Mouse (Mus musculus): ENCODE data around the gene Gm49340. TPM values are rescaled to one million over a fixed set of nuclear protein-coding genes. Genes with fewer than 3 reads are reported as not detected.
"Not testable (repeated sequence)": the region's sequence is repeated elsewhere in the genome, so short reads cannot be mapped to it uniquely, and the experiment has no call there.

Gm49340 gene
- total RNA-seq (2017) = not detected in 2 replicates

DNA sequence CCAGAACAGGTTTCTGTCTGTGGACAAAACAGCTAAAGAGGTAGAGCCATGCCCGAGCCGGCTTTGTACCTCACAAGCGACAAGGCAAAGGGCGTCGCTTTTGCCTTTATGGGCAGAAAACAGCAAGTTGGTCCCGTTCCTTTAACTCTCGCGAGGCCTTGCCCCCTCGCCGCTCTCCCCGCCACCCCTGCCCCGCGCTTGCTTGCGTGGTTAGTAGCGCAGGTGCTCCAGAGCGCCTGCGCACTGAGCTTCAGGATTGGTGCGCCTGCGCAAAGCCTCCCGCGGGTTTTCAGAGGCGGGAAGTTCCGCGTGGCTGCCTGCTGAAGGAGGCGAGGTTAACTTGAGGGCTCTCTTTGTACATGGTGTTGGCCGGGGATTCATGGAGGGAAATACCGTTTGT is at the start of gene Gm49340, which contains the start of the genes Aspa and Spata22:
TSS of gene Gm49340 (plus strand) at position 300 of the 400 bp plus-strand sequence.
TSS of gene Aspa (minus strand) at position 155 of the 400 bp plus-strand sequence.
TSS of gene Spata22 (plus strand) at position 300 of the 400 bp plus-strand sequence.
- ATAC-seq (replicated peaks in 1 of 2; ENCODE audit: insufficient read depth in 1 of 2, low FRiP score in 2 of 2, low TSS enrichment in 1 of 2, low read depth in 1 of 2, poor library complexity in 2 of 2, severe bottlenecking in 2 of 2) = no peak

- ATAC-seq (replicated peaks in 1 of 2; ENCODE audit: insufficient read depth in 1 of 2, low FRiP score in 2 of 2, low TSS enrichment in 1 of 2, low read depth in 1 of 2, poor library complexity in 2 of 2, severe bottlenecking in 2 of 2) = no peak
Measured at GRCm38 (mm10) chr11:73280710-73281109, 48.8 kb upstream of the Gm49340 start.

GRCm38 (mm10) chr11:73281528-73282027 is 48.0 kb upstream of the Gm49340 start:
- peak; percentile 82 to 90 for ATAC-seq (replicated peaks in 1 of 2; ENCODE audit: insufficient read depth in 1 of 2, low FRiP score in 2 of 2, low TSS enrichment in 1 of 2, low read depth in 1 of 2, poor library complexity in 2 of 2, severe bottlenecking in 2 of 2)

- no peak for ATAC-seq (replicated peaks in 1 of 2; ENCODE audit: insufficient read depth in 1 of 2, low FRiP score in 2 of 2, low TSS enrichment in 1 of 2, low read depth in 1 of 2, poor library complexity in 2 of 2, severe bottlenecking in 2 of 2)
Measured at GRCm38 (mm10) chr11:73283369-73283768, 46.2 kb upstream of the Gm49340 start.

DNA sequence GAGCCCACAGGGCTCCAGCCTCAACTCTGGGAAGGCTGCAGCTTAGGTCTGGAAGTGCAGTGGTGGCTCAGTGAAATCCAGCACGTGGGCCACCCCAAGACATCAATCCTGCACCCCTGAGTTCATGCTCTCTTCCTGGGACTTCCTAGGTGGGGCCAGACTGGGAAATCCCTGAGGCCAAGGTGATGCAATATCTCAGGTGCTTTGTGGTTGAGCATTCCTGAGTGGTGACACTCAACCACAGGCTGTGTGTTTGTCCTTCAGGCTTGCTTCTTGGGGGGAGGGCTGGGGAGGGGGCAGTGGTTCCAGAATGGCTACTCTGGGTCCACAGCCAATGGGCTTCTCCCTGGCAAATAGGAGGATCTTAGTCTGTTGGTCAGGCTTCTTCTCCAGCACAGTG is 45.6 kb upstream of the Gm49340 start:
- no peak for ATAC-seq (replicated peaks in 1 of 2; ENCODE audit: insufficient read depth in 1 of 2, low FRiP score in 2 of 2, low TSS enrichment in 1 of 2, low read depth in 1 of 2, poor library complexity in 2 of 2, severe bottlenecking in 2 of 2)

GRCm38 (mm10) chr11:73284351-73284750 is 45.2 kb upstream of the Gm49340 start:
- no peak for ATAC-seq (replicated peaks in 1 of 2; ENCODE audit: insufficient read depth in 1 of 2, low FRiP score in 2 of 2, low TSS enrichment in 1 of 2, low read depth in 1 of 2, poor library complexity in 2 of 2, severe bottlenecking in 2 of 2)

- no peak for ATAC-seq (replicated peaks in 1 of 2; ENCODE audit: insufficient read depth in 1 of 2, low FRiP score in 2 of 2, low TSS enrichment in 1 of 2, low read depth in 1 of 2, poor library complexity in 2 of 2, severe bottlenecking in 2 of 2)
Measured at GRCm38 (mm10) chr11:73289621-73290020, 39.9 kb upstream of the Gm49340 start.

DNA sequence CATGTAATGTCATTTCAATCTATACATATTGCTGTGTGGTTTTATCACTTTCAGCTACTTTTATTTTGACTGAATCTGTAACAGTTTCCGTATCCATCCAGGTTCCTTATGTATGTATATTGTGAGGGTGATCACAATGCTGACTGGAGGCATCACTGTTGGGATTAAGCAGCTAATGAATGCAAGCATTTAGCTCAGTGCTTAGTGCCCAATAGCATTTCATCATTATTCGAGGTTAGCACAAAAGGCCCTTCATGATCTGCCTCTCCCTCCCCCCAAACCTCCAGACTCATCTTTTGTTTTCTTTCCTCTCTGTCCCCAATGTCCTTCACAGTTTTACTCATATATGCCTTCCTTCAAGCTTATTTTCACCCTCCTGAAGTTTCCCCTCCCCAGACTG is 26.4 kb upstream of the Gm49340 start:
- ATAC-seq (replicated peaks in 1 of 2; ENCODE audit: insufficient read depth in 1 of 2, low FRiP score in 2 of 2, low TSS enrichment in 1 of 2, low read depth in 1 of 2, poor library complexity in 2 of 2, severe bottlenecking in 2 of 2) = no peak

GRCm38 (mm10) chr11:73315961-73316360 is 13.6 kb upstream of the Gm49340 start:
- ATAC-seq (replicated peaks in 1 of 2; ENCODE audit: insufficient read depth in 1 of 2, low FRiP score in 2 of 2, low TSS enrichment in 1 of 2, low read depth in 1 of 2, poor library complexity in 2 of 2, severe bottlenecking in 2 of 2) = no peak

- not testable (repeated sequence) for ATAC-seq (replicated peaks in 1 of 2; ENCODE audit: insufficient read depth in 1 of 2, low FRiP score in 2 of 2, low TSS enrichment in 1 of 2, low read depth in 1 of 2, poor library complexity in 2 of 2, severe bottlenecking in 2 of 2)
Measured at GRCm38 (mm10) chr11:73318581-73318980, 11.0 kb upstream of the Gm49340 start.

GRCm38 (mm10) chr11:73321064-73321463 is 8.5 kb upstream of the Gm49340 start:
- not testable (repeated sequence) for ATAC-seq (replicated peaks in 1 of 2; ENCODE audit: insufficient read depth in 1 of 2, low FRiP score in 2 of 2, low TSS enrichment in 1 of 2, low read depth in 1 of 2, poor library complexity in 2 of 2, severe bottlenecking in 2 of 2)

DNA sequence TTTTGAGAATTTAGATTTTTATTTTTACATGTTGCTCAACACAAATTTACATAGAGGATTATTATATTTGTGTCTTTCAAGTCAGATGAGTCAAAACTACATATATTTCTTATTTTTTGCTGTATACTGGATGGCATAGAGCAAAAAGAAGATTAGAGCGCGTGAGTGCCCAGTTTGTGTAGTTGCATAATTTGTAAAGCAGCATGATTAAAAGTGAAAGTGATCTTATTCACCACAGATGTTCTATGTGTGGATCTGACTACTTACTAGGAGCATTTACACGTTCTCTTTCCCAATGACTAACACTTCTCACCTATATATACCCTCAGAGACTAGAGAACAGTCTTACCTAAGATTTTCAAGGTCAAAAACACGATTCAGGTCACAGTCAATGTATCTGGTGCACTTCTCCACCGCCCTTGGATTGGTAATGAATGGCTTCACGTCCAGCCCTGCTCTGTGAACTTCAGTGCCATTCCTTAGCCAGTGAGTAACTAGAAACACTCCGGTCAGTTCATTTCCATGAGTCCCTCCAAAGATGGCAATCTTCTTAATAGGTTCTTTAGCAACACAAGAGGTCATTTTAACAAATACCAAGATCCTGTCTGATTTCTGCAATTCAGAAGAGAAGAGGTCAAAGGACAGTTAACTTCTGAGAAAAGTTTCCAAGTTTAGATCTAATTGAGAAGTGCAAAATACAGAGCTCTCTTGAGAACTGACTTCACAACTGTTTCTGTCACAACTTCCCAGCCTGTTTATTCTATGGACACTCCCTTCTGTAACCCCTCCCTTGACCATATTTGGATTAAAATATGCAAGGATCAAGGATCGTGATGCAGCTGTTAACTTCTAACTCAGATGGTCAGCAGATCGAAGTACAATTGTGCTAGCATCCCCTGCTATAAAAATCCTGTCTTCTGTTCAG is 5.4 kb upstream of the Gm49340 start:
- ATAC-seq (replicated peaks in 1 of 2; ENCODE audit: insufficient read depth in 1 of 2, low FRiP score in 2 of 2, low TSS enrichment in 1 of 2, low read depth in 1 of 2, poor library complexity in 2 of 2, severe bottlenecking in 2 of 2) = no peak

- ATAC-seq (replicated peaks in 1 of 2; ENCODE audit: insufficient read depth in 1 of 2, low FRiP score in 2 of 2, low TSS enrichment in 1 of 2, low read depth in 1 of 2, poor library complexity in 2 of 2, severe bottlenecking in 2 of 2) = peak; percentile 62 to 65
Measured at GRCm38 (mm10) chr11:73326485-73326886, 3.1 kb upstream of the Gm49340 start.

DNA sequence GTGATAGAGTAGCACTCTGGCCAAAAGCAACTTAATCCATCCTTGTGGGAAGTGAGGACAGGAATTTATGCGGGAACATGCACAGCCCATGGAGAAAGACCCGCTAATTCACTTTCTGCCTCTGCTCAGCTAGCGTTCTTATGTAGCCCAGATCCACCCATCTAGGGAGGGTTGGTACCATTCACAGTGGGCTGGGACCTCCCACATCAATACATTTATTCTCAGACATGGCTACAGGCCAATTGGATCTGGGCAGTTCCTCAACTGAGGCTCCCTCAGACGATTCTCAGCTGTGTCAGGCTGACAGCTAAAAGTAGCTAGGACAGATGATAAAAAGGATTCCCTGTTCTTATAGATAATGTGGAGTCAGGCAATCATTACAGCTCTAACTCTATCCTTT is 2.2 kb upstream of the Gm49340 start:
- ATAC-seq (replicated peaks in 1 of 2; ENCODE audit: insufficient read depth in 1 of 2, low FRiP score in 2 of 2, low TSS enrichment in 1 of 2, low read depth in 1 of 2, poor library complexity in 2 of 2, severe bottlenecking in 2 of 2) = no peak

DNA sequence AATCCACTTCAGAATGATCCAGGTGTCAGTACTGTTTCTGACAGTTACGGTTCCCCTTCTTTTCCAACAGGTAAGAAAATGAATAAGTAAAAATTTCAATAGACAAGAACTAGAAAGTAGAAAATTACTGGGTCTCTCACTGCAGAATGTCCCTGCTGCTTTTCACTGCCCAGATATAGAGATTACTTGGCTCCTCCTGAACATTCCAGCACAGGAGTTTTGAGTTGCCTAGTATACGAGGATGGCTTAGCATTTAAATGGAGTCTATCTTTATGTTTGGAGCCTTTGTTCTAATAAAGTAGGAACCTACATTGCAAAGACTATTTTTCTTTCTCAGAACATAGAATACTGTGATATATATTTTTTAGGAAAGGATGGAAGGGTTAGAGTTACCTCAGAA is 3.8 kb downstream of the Gm49340 start:
- ATAC-seq (replicated peaks in 1 of 2; ENCODE audit: insufficient read depth in 1 of 2, low FRiP score in 2 of 2, low TSS enrichment in 1 of 2, low read depth in 1 of 2, poor library complexity in 2 of 2, severe bottlenecking in 2 of 2) = no peak

- no peak for ATAC-seq (replicated peaks in 1 of 2; ENCODE audit: insufficient read depth in 1 of 2, low FRiP score in 2 of 2, low TSS enrichment in 1 of 2, low read depth in 1 of 2, poor library complexity in 2 of 2, severe bottlenecking in 2 of 2)
Measured at GRCm38 (mm10) chr11:73336919-73337318, 7.4 kb downstream of the Gm49340 start.

DNA sequence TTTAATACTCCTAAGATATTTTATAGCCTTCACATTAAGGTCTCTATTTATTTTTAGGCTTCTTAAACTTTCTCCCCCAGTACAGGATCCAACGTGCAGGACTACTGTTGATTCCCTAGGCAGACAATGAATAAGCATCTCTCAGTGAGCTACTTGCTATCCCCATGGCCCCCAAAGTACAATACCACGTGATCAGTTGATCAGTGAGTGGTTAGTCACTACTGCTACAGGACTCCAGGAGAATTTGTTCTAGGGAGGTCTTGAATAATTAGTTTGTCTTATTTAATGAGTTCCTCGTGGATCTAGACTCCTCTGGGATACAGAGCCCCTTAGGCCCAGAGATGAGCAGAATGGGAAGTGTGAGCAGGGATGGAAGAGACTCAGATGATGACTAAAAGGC is 20.9 kb downstream of the Gm49340 start, which contains the start of gene Olfr20:
TSS of gene Olfr20 (plus strand) at position 301 of the 400 bp plus-strand sequence.
- no peak for ATAC-seq (replicated peaks in 1 of 2; ENCODE audit: insufficient read depth in 1 of 2, low FRiP score in 2 of 2, low TSS enrichment in 1 of 2, low read depth in 1 of 2, poor library complexity in 2 of 2, severe bottlenecking in 2 of 2)

GRCm38 (mm10) chr11:73370946-73371345 is 41.4 kb downstream of the Gm49340 start, which contains the start of gene Olfr376:
Olfr376 (plus strand) TSS chr11:73371246.
- no peak for ATAC-seq (replicated peaks in 1 of 2; ENCODE audit: insufficient read depth in 1 of 2, low FRiP score in 2 of 2, low TSS enrichment in 1 of 2, low read depth in 1 of 2, poor library complexity in 2 of 2, severe bottlenecking in 2 of 2)
